Mouse (Mus musculus): ENCODE data around the gene Drc3. TPM values are rescaled to one million over a fixed set of nuclear protein-coding genes. Genes with fewer than 3 reads are reported as not detected.

The Drc3 gene
- polyA plus RNA-seq, 1 experiment from 2014 or later, result 6.3 TPM

DNA sequence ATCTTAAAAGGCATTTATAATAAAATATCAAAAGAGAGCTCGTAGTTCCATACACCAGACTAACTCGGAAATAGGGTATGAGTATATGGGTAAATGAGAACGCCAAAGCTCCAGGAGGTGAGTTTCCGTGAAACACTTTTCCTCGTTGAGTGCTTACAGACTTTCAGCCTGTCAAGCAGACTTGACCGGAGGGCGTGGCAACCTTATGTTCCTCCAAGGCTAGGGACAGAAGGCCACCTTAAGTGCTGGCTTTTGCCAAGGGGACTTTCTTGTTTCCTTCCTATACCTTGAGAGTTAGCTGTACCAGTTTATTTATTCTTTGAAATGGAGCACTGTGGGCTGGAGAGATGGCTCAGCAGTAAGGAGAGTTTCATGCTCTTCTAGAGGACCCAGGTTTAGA lies 87.0 kb downstream of the Drc3 start:
- Histone ChIP-seq H3K27ac (no peak overlapping the region), H3K4me1 (no peaks in the 10 kb centered on the region), H3K9ac (no peak overlapping the region), H3K36me3 (replicated peaks) (peaks cover 19% of the 10 kb centered on the region; the same call in 1 of the 2 replicates), H3K4me3 (no peak overlapping the region), H3K9me3 (no peaks in the 10 kb centered on the region), H3K4me2 (no peak overlapping the region), H3K27me3 (replicated peaks) (no peaks in the 10 kb centered on the region)
- WGBS, result 57% methylated on average over 7 of the region's 7 CpGs
- ATAC-seq (replicated peaks), result no peak

DNA sequence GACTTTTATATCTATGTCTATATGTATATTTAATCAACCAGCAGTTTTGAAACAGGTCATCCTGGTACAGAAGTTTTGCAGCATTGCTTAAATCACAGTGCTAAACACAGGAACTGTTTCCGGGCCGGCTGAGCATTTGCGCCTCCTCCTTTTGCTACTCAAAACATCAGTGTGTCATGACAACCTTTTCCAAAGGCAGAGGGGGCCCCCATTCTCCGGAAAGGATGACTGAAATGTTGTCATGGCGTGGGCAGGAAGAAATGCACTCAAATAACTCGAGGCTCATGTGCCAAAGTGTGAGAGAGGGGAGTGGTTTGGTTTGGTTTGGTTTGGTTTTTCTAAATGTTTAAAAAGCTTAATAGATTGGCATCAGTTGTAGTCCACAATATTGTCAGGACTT lies 89.8 kb downstream of the Drc3 start:
- WGBS, result 89% methylated on average over 6 of the region's 6 CpGs
- H3K36me3 ChIP-seq (replicated peaks), result peaks cover 19% of the 10 kb centered on the region; the same call in 1 of the 2 replicates
- H3K4me1 ChIP-seq, result no peaks in the 10 kb centered on the region
- no peak overlapping the region for H3K9ac ChIP-seq
- H3K4me2 ChIP-seq, result no peak overlapping the region
- H3K27me3 ChIP-seq (replicated peaks), result no peaks in the 10 kb centered on the region
- no peak overlapping the region for H3K4me3 ChIP-seq
- no peak overlapping the region for H3K27ac ChIP-seq
- H3K9me3 ChIP-seq, result no peaks in the 10 kb centered on the region
- no peak for ATAC-seq (replicated peaks)

Other genes with a start within 250 kb of the Drc3 start
- gene Rai1, start 248.3 kb upstream of the Drc3 start, polyA plus RNA-seq (2015; fragmentation: Nextera tagmentation; extraction: Ambion mirVana), result 34.2 and 34.7 TPM in 2 replicates
- 37.0 and 38.3 TPM in 2 replicates for gene Srebf1, start 130.7 kb upstream of the Drc3 start, polyA plus RNA-seq (2015; fragmentation: Nextera tagmentation; extraction: Ambion mirVana)
- 72.6 and 73.3 TPM in 2 replicates for gene Tom1l2, start 424 bp upstream of the Drc3 start, polyA plus RNA-seq (2015; fragmentation: Nextera tagmentation; extraction: Ambion mirVana)
- 23.6 and 25.9 TPM in 2 replicates for gene Gid4, start 63.8 kb downstream of the Drc3 start, polyA plus RNA-seq (2015; fragmentation: Nextera tagmentation; extraction: Ambion mirVana)
- 47.5 and 48.9 TPM in 2 replicates for gene Atpaf2, start 65.1 kb downstream of the Drc3 start, polyA plus RNA-seq (2015; fragmentation: Nextera tagmentation; extraction: Ambion mirVana)
- 97.5 and 101 TPM in 2 replicates for gene Drg2, start 101.3 kb downstream of the Drc3 start, polyA plus RNA-seq (2015; fragmentation: Nextera tagmentation; extraction: Ambion mirVana)
- gene Myo15, start 116.0 kb downstream of the Drc3 start, polyA plus RNA-seq (2015; fragmentation: Nextera tagmentation; extraction: Ambion mirVana), result 0.05 and 0.12 TPM in 2 replicates
- gene Alkbh5, start 183.1 kb downstream of the Drc3 start, polyA plus RNA-seq (2015; fragmentation: Nextera tagmentation; extraction: Ambion mirVana), result 22.9 and 23.1 TPM in 2 replicates

Data from midbrain, embryonic 15.5 days (tissue).